Mouse (Mus musculus) stomach, postnatal 0 days (tissue): ENCODE results near the gene Rcor1.

Experiments used
- CTCF ChIP-seq: IDR thresholded peaks from 2 replicates; pipeline ENCODE4 v1.5.1; 2016; ENCODE audit warnings: antibody characterized with exemption, low read depth, mild to moderate bottlenecking, moderate library complexity
- EP300 ChIP-seq: optimal IDR thresholded peaks from 2 replicates; pipeline ENCODE3; 2016; ENCODE audit warnings: antibody characterized with exemption

DNA sequence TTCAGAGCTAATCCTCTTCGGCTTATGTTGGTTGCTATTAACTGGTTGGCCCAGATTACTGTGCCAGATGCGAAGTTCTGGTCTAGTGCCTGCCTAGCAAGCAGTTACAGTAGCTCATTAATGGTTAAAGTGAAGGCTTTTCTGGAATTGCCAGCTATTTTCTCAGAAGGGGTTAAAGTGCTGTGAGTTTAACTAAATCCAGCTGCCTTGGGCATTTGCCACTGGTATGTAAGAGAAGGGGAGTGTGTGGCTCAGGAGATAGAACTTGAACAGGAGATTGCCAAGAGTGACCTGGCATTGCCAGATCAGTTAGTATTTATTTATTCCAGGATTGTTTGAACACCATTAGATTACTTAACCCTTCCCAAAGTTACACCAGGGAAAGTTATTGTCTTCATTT, 11.1 kb downstream of the Rcor1 start:
- TF ChIP-seq CTCF, result no peak
- TF ChIP-seq EP300, result no peak
